In genomic region chr12:5744086-5744709, GRCm38 (mm10) we compare ENCODE assay signal across 28 mouse cellular contexts.
"Had no signal": no experiment of that assay in that cellular context is flagged by ENCODE, and none has a peak within 500 bp of the region (broad histone marks: within the 10 kb centered on the region; RNA-seq: fewer than 3 reads in every experiment).

No protein-coding gene starts in this region.

- H3K36me3 ChIP-seq: heart, embryonic 13.5 days; heart, embryonic 15.5 days; hindbrain, embryonic 12.5 days; kidney, embryonic 15.5 days; limb, embryonic 13.5 days; limb, embryonic 15.5 days; liver, embryonic 12.5 days had no signal

- H3K4me2 ChIP-seq: heart, embryonic 11.5 days; heart, embryonic 13.5 days; heart, embryonic 15.5 days; hindbrain, embryonic 12.5 days; hindbrain, embryonic 14.5 days; kidney, embryonic 15.5 days; limb, embryonic 13.5 days; limb, embryonic 15.5 days; liver, embryonic 12.5 days had no signal

- H3K4me3 ChIP-seq: heart, adult 2 months; heart, embryonic 13.5 days; heart, embryonic 15.5 days; hindbrain, embryonic 12.5 days; kidney, embryonic 15.5 days; limb, embryonic 13.5 days; limb, embryonic 15.5 days; liver, embryonic 12.5 days had no signal

- H3K9me3 ChIP-seq: heart, embryonic 13.5 days; heart, embryonic 15.5 days; kidney, embryonic 15.5 days; limb, embryonic 15.5 days; liver, embryonic 12.5 days had no signal

- DNase-seq: gastrocnemius, postnatal 14 days; gastrocnemius, postnatal 36 days; heart, adult 11 months; heart, adult 2 months; heart, postnatal 14 days; heart, postnatal 36 days; kidney, adult 11 months; kidney, adult 2 months; kidney, adult 9 months; kidney, postnatal 14 days; kidney, postnatal 36 days; layer of hippocampus, adult 9-11 months; layer of hippocampus, postnatal 36 days; left cerebral cortex, postnatal 4 days; lung, adult 18-20 months had no signal

- H3K27me3 ChIP-seq: heart, embryonic 13.5 days; heart, embryonic 15.5 days; hindbrain, embryonic 12.5 days; kidney, embryonic 15.5 days; limb, embryonic 13.5 days; limb, embryonic 15.5 days; liver, embryonic 12.5 days had no signal

- H3K4me1 ChIP-seq: heart, embryonic 13.5 days; heart, embryonic 15.5 days; hindbrain, embryonic 12.5 days; kidney, embryonic 15.5 days; limb, embryonic 13.5 days; limb, embryonic 15.5 days; liver, embryonic 12.5 days had no signal

- ATAC-seq: hindbrain, embryonic 16.5 days; intestine, embryonic 16.5 days; liver, embryonic 12.5 days had no signal

- H3K9ac ChIP-seq: heart, embryonic 13.5 days; heart, embryonic 15.5 days; hindbrain, embryonic 12.5 days; hindbrain, embryonic 14.5 days; kidney, embryonic 15.5 days; limb, embryonic 13.5 days; limb, embryonic 15.5 days; liver, embryonic 12.5 days; liver, embryonic 14.5 days had no signal

- H3K27ac ChIP-seq: heart, adult 2 months; heart, embryonic 13.5 days; heart, embryonic 15.5 days; hindbrain, embryonic 12.5 days; hindbrain, embryonic 14.5 days; kidney, embryonic 15.5 days; kidney, postnatal 0 days; limb, embryonic 13.5 days; limb, embryonic 15.5 days; liver, embryonic 12.5 days; liver, embryonic 14.5 days had no signal
